Mouse (Mus musculus): ENCODE data around the gene Jpt2. TPM values are rescaled to one million over a fixed set of nuclear protein-coding genes. Genes with fewer than 3 reads are reported as not detected.
"Not testable (repeated sequence)": the region's sequence is repeated elsewhere in the genome, so short reads cannot be mapped to it uniquely, and the experiment has no call there.

Jpt2 gene
- total RNA-seq (2021): 1 to 10 TPM; 4.9 to 5.2 TPM
- long read RNA-seq, experiment 1, transcript Jpt2-201 (5 exons, 2,672 nt): major isoform, 9 of 11 reads
- long read RNA-seq, experiment 1, partial matches to known transcripts: 0 of 11 reads
- long read RNA-seq, experiment 1, other reads (novel, unspliced or antisense): 2 of 11 reads
- long read RNA-seq, experiment 2, transcript Jpt2-201 (5 exons, 2,672 nt): major isoform, 6 of 6 reads
- long read RNA-seq, experiment 2, partial matches to known transcripts: 0 of 6 reads
- long read RNA-seq, experiment 2, other reads (novel, unspliced or antisense): 0 of 6 reads

DNA sequence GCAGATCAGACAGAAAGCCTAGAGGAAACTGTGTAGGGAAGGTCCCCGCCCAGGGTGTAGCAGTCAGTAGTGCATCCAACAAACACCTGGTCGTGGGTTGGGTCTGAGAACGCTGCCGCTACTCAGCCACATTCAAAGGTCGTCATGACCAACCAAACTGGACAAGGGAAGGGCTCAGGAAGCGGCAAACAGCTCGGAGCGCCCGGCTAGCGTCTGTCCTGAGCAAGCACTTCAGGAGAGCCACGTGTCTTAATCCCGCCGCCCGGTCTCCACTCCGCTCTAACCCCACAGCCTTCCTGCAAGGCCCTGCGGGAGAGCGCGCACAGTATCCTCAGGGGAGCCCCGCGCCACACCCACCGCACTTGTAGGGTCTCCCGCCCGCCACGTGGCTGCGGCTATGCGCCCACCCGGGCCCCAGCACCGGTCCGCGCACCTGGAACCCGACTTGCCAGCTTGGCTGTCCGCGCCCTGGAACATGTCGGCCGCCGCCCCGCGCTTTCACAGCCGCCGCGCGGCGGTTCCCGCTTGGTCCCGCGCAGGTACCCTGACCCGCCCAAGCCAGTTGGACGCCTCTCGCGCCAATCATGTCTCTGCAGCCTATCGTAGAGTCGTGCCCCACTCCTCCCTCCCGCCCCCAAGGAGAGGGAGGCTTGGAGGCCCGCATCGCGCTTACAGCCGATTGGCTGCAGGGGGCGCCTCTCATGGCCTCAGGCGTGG is at the start of gene Jpt2:
Gene Jpt2, minus strand, starts transcription at position 555 of the 717 bp plus-strand sequence.
- DNase-seq (ENCODE audit: low spot score in 2 of 2): peak; percentile 96 to 98

GRCm38 (mm10) chr17:25007480-25007879 is 47.0 kb upstream of the Jpt2 start:
- no peak for DNase-seq (ENCODE audit: low spot score in 2 of 2)

GRCm38 (mm10) chr17:25005102-25005501 is 44.6 kb upstream of the Jpt2 start:
- DNase-seq (ENCODE audit: low spot score in 2 of 2): no peak

DNA sequence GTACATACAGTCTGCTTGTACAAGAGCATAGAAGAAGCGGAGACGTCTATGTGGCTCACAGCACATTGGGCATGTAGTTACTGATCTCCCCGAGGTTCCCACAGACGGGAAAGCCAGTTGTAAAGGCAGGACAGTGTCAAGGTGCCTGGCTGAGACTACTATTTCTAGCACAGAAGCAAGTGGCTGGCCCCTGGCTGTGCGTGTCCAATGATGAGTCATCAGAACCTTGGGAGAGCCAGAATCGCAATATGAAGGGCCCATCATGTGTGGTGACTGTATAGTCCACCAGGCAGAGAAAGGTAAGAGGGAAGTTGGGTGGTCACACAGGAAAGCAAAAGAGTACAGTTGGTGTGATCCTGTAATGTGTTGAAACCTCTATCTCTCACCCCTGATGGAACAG is 34.2 kb upstream of the Jpt2 start:
- no peak for DNase-seq (ENCODE audit: low spot score in 2 of 2)

DNA sequence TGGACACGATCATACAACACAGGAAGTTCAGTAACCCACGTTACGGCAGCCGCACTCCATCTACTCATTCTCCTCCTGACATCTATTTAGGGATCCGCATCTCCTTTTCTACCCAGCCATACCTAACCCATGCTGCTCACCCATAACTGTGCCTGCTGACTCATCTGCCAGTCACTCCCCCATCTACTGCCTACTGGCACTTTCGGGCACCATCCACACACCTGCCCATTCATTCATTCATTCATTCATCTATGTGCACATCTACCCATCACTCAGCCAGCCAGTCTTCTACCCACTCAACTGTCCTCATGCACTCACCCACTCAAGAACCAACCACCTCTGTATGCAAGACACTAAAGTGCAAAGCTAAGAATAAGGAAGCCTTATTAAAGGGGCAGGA is 26.7 kb upstream of the Jpt2 start:
- DNase-seq (ENCODE audit: low spot score in 2 of 2): peak; percentile 27 to 46

- no peak for DNase-seq (ENCODE audit: low spot score in 2 of 2)
These were observed 595 bp upstream of the Jpt2 start for GRCm38 (mm10) chr17:24960852-24961715.

- no peak for DNase-seq (ENCODE audit: low spot score in 2 of 2)
These were observed 1.1 kb downstream of the Jpt2 start for GRCm38 (mm10) chr17:24959371-24959770.

DNA sequence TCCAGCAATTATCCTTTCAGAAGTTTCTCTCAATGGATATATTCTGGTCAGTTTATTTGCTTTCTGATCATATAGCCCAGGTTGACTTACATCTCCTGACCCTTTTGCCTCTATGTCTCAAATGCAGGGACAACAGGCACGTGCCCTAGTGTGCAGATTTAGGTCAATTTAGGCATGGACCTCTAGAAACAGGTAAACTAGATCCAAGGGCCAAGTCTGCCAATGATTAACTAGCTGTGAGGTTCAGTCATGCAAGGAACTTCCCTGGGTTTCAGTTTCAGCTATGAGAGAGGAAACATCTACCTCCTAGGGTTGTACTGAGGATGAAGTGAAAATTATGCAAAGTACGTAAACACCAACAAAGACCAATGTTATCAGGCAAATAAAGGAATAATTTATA is 7.2 kb downstream of the Jpt2 start:
- DNase-seq (ENCODE audit: low spot score in 2 of 2): no peak

DNA sequence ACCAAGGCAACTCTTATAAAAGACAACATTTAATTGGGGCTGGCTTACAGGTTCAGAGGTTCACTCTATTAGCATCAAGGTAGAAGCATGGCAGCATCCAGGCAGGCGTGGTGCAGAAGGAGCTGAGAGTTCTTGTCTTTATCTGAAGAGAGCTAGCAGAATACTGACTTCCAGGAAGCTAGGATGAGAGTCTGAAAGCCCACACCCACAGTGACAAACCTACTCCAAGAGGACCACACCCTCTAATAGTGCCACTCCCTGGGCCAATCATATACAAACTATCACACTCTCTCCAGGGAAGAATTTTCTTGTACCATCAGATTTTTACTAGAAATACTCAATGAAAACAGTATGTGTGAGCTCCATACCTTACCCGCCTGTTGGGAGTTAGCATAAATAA is 9.8 kb downstream of the Jpt2 start:
- DNase-seq (ENCODE audit: low spot score in 2 of 2): no peak

GRCm38 (mm10) chr17:24948204-24948603 is 12.3 kb downstream of the Jpt2 start:
- no peak for DNase-seq (ENCODE audit: low spot score in 2 of 2)

DNA sequence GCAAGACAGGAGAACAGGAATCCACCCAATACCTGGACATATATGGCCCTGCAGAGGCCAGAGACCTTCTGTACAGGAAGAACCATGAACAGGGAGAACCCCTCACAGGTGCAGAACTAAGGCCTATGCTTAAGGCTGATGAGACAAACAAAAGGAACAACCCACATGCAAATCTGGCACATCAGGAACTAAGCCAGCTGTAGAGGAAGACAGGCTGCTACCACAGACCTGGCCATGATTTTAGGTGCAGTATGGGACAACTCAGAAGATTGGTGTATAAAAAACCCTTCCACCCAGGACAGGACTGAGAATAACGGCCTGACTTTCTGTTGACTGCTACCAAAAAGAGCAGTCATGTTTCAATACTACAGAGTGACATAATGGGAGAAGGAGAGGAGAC is 16.9 kb downstream of the Jpt2 start:
- DNase-seq (ENCODE audit: low spot score in 2 of 2): not testable (repeated sequence)

DNA sequence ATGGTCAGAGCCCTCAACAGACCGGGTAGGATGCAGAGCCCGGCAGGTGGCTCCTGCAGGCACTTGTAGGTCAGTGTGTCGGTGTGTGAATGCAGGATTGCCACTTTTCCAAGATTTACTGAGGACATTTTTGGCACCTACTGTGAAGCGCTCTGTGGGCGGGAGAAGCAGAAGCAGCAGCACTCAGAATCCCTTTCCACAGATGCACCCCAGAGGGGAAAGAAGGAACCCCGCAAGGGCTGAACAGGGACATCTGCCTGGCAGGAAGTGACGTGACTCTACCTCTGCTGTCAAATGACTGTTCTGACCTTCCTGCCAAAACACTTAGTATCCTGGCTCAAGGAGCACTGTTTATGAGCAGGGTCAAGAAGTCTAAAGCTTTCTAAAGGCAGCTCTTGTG is 17.5 kb downstream of the Jpt2 start:
- peak; percentile 50 to 76 for DNase-seq (ENCODE audit: low spot score in 2 of 2)

GRCm38 (mm10) chr17:24942453-24942852 is 18.0 kb downstream of the Jpt2 start:
- peak; percentile 24 to 48 for DNase-seq (ENCODE audit: low spot score in 2 of 2)

- DNase-seq (ENCODE audit: low spot score in 2 of 2): no peak
These were observed 23.2 kb downstream of the Jpt2 start for GRCm38 (mm10) chr17:24937266-24937665.

DNA sequence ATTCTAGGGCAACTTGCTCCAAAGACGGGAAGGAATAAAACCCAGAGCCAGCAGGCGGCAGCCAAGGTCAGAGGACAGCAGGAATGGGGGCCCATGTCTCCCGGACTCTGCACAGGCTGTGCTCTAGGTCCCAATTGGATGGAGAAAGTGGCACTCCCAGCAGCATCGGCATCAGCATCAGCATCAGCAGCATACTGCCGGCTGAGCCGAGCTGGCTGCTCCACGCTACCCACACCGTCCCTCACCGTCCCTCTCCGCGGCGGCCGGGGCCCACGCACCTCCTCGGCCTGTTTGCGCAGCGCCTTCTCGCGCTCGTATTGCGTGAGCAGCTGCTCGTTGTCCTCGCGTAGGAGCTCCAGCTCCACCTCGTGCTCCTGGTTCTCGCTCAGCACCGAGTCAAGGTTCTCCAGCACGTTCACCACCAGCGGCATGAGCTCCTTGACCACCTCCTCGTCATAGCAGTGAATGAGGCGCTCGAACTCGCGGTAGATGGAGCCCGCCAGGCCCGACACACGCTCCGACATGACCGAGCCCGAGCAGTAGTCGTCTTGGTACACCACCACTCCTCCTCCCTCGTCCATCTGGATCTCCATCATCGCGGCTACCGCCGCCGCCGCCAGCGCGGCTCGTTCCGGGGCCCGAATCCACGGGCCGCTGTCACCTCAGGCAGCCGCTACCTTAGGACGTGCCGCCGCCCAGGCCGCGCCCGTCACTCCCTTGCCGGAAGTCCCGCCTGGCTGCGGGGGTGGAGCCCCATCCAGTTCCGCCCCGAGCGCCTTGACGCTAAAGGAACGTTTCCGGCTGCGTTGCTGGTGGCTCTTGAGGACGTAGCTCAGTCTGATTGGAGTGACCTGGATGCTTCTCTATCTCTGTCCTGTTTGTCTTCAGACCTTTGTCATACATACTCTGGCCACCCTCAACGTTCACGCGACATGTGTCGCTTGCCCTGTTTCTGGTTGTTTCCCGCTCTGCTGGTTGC is 23.9 kb downstream of the Jpt2 start, which contains the start of gene Mapk8ip3:
Gene Mapk8ip3, minus strand, starts transcription at position 719 of the 979 bp plus-strand sequence.
- DNase-seq (ENCODE audit: low spot score in 2 of 2): peak; percentile 97 to 98

DNA sequence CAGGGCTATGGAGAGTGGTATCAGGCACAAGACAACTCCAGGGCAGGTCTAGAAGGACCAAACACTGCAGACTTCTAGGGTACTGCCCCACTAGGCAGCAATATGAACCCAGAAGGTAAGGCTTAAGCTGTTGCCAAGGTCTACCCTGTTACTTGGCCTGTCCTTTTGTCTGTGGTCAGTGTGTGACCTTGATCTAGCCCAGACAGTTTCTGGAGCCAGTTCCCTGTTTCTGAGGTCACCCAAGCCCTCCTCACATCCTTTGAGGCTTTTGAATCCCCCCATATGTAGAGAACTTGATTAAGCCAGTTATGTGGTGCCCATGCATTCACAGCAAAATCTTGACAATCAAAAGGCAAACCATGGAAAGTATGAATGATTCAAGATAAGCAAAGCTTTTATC is 24.8 kb downstream of the Jpt2 start:
- DNase-seq (ENCODE audit: low spot score in 2 of 2): no peak

GRCm38 (mm10) chr17:24934926-24935325 is 25.6 kb downstream of the Jpt2 start:
- no peak for DNase-seq (ENCODE audit: low spot score in 2 of 2)

GRCm38 (mm10) chr17:24933163-24933562 is 27.3 kb downstream of the Jpt2 start:
- DNase-seq (ENCODE audit: low spot score in 2 of 2): no peak

- DNase-seq (ENCODE audit: low spot score in 2 of 2): no peak
These were observed 28.1 kb downstream of the Jpt2 start for GRCm38 (mm10) chr17:24932431-24932830.

GRCm38 (mm10) chr17:24929506-24929905 is 31.0 kb downstream of the Jpt2 start:
- DNase-seq (ENCODE audit: low spot score in 2 of 2): no peak

All from left cerebral cortex, adult 18-20 months (tissue).